Mouse (Mus musculus) kidney, postnatal 4 days (tissue): ENCODE measurements around the gene Rbks.
"Not testable (repeated sequence)": the region's sequence is repeated elsewhere in the genome, so short reads cannot be mapped to it uniquely, and the experiment has no call there.

Experiments
- DNase-seq, 2 experiments: peaks; one replicate each; pipeline ENCODE4 v3.0.0; 2021; ENCODE audit warnings: mixed read lengths in 2 of 2

The Rbks gene

GRCm38 (mm10) chr5:31614339-31615025 lies 82.9 kb downstream of the Rbks start:
- DNase-seq, result no peak

GRCm38 (mm10) chr5:31613852-31614286 lies 83.6 kb downstream of the Rbks start:
- peak; percentile 88 to 94 for DNase-seq

GRCm38 (mm10) chr5:31611186-31611585 lies 86.2 kb downstream of the Rbks start:
- no peak for DNase-seq

- peak in 1 of 2 experiments; percentile 53 for DNase-seq
These were observed 86.9 kb downstream of the Rbks start for GRCm38 (mm10) chr5:31610376-31611086.

- DNase-seq, result no peak
These were observed 91.3 kb downstream of the Rbks start for GRCm38 (mm10) chr5:31606151-31606550.

- DNase-seq, result no peak
These were observed 93.7 kb downstream of the Rbks start for GRCm38 (mm10) chr5:31603766-31604165.

GRCm38 (mm10) chr5:31602377-31602776 lies 95.0 kb downstream of the Rbks start:
- peak in 1 of 2 experiments; percentile 65 for DNase-seq

GRCm38 (mm10) chr5:31601162-31601722 lies 96.2 kb downstream of the Rbks start:
- DNase-seq, result no peak

- DNase-seq, result no peak
These were observed 98.3 kb downstream of the Rbks start for GRCm38 (mm10) chr5:31599161-31599560.

GRCm38 (mm10) chr5:31598579-31598978 lies 98.8 kb downstream of the Rbks start:
- DNase-seq, result peak; percentile 61 to 71

- DNase-seq, result no peak
These were observed 99.3 kb downstream of the Rbks start for GRCm38 (mm10) chr5:31598121-31598520.

- DNase-seq, result no peak
These were observed 99.9 kb downstream of the Rbks start for GRCm38 (mm10) chr5:31597430-31597944.

GRCm38 (mm10) chr5:31596481-31597429 lies 100.7 kb downstream of the Rbks start, which contains the start of gene Mrpl33:
Gene Mrpl33, plus strand, starts transcription at chr5:31596935.
- DNase-seq, result peak; percentile 45 to 68

- DNase-seq, result no peak
These were observed 101.6 kb downstream of the Rbks start for GRCm38 (mm10) chr5:31595868-31596267.

- DNase-seq, result no peak
These were observed 106.3 kb downstream of the Rbks start for GRCm38 (mm10) chr5:31591122-31591521.

- DNase-seq, result peak in 1 of 2 experiments; percentile 66
These were observed 107.6 kb downstream of the Rbks start for GRCm38 (mm10) chr5:31589711-31590319.

- DNase-seq, result not testable (repeated sequence)
These were observed 108.8 kb downstream of the Rbks start for GRCm38 (mm10) chr5:31588672-31589071.

- DNase-seq, result no peak
These were observed 109.4 kb downstream of the Rbks start for GRCm38 (mm10) chr5:31588016-31588415.

- DNase-seq, result peak in 1 of 2 experiments; percentile 45
These were observed 111.9 kb downstream of the Rbks start for GRCm38 (mm10) chr5:31585526-31585925.

GRCm38 (mm10) chr5:31583261-31583660 lies 114.2 kb downstream of the Rbks start:
- DNase-seq, result peak; percentile 76 to 86

- DNase-seq, result no peak
These were observed 115.5 kb downstream of the Rbks start for GRCm38 (mm10) chr5:31581932-31582331.

GRCm38 (mm10) chr5:31581263-31581662 lies 116.2 kb downstream of the Rbks start:
- no peak for DNase-seq
